Mouse (Mus musculus): ENCODE measurements around the gene Washc1.

- TF ChIP-seq CTCF (conservative IDR thresholded peaks at IDR 0.05; ENCODE audit: low read length) (no peak), NANOG (IDR thresholded peaks at IDR 0.05; ENCODE audit: borderline replicate concordance, low read length) (no peak), POU5F1 (IDR thresholded peaks at IDR 0.05; ENCODE audit: borderline replicate concordance, low read length) (no peak)
Observed at GRCm38 (mm10) chr17:66108198-66108597, 3.1 kb upstream of the Washc1 start.

Data from E14TG2a.4 (cell line).